Mouse (Mus musculus) urinary bladder, postnatal 0 days (tissue): ENCODE measurements around the gene Gm45713. TPM values are rescaled to one million over a fixed set of nuclear protein-coding genes. Genes with fewer than 3 reads are reported as not detected.

Source experiments
- microRNA counts: library from miRNA; unstranded; fragments of <30 nt; microRNA quantifications from one replicate; lab custom pipeline; 2016
- microRNA-seq: library from miRNA; unstranded; fragments of <30 nt; microRNA quantifications from one replicate; pipeline ENCODE4, GENCODE M21; 2016
- polyA plus RNA-seq: library from polyadenylated mRNA; unstranded; fragments of >200 nt; fragmentation: Nextera tagmentation; extraction: Ambion mirVana; gene quantifications from 2 replicates; pipeline ENCODE4 v1.2.1, GENCODE M21; 2015

Gene Gm45713
- 0.22 and 0.60 TPM in 2 replicates for polyA plus RNA-seq

DNA sequence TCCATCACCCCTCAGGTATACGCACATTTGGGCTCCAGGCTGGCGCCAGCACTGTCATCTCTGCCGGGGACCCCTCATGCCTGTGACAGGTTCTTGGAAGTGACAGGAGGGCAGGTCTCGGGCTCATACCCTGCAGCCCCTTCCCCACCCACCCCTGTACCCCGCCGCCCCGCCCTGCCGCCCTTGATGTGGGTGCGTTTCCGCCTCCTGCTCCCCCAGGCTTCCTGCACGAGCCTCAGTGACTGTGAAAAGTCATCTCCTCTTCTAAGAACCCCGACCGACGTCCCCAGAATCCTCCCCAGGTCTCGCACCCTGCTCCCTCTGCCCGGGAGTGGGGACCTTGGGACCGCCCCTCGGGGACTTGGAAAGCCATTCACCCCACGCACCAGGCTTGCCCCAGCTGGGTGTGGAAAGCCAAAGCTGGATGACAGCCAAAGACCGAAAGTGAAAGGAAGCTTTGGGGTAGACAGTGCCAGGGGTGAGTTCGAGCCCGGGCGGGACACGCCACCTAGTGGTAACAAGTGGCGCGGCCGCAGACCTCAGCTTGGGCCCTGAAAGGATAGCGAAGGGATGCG lies at the start of gene Gm45713, which contains the start of gene Flt3l:
Gene Gm45713, minus strand, starts transcription at position 239 of the 575 bp plus-strand sequence.
Gene Flt3l, minus strand, starts transcription at position 440 of the 575 bp plus-strand sequence.

DNA sequence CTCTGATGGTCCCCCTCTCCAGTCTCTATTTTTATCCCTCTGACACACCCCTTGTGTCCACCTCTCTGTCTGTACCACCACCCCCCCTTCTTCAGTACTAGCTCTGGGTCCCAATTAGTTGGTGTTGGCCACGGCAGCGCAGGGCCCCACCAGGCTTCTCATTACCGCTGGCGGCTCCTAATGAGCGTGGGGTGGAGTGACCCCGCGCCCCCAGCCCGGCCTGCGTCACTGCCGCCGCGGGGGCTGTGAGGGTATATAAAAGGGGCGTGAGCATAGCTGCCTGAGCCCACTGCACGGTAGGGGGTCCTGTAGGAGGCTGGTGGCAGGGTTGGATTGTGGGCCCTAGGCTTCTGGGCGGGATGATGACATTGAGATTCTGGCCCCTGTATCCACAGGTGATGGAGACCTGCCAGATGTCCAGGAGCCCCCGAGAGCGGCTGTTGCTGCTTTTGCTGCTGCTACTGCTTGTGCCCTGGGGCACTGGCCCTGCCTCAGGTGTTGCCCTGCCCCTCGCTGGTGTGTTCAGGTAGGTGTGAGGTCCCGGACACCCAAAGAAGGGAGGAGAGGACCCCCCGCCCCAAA lies 45.0 kb upstream of the Gm45713 start, which contains the start of gene Pth2:
Gene Pth2, plus strand, starts transcription at position 100 of the 582 bp plus-strand sequence.

DNA sequence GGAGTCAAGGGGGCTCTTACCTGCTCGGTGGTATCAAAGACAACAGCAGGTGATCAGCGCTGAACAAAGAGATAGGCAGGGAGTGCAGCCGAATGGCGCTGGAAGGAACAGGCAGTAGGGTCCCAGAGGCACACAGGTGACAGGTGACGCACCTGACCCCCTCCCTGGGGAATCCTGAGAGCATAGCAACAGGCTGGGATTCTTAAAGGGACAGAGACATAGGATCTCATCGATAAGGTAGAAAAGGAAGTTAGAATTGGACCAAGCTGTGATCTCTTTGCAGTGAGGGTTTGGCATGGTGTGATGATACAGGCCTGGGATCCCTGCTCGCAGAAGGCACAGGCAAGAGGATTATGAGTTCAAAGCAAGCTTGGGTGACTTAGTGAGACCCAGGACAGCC lies 43.4 kb upstream of the Gm45713 start, which contains the start of gene Gfy:
Gene Gfy, minus strand, starts transcription at position 101 of the 400 bp plus-strand sequence.

DNA sequence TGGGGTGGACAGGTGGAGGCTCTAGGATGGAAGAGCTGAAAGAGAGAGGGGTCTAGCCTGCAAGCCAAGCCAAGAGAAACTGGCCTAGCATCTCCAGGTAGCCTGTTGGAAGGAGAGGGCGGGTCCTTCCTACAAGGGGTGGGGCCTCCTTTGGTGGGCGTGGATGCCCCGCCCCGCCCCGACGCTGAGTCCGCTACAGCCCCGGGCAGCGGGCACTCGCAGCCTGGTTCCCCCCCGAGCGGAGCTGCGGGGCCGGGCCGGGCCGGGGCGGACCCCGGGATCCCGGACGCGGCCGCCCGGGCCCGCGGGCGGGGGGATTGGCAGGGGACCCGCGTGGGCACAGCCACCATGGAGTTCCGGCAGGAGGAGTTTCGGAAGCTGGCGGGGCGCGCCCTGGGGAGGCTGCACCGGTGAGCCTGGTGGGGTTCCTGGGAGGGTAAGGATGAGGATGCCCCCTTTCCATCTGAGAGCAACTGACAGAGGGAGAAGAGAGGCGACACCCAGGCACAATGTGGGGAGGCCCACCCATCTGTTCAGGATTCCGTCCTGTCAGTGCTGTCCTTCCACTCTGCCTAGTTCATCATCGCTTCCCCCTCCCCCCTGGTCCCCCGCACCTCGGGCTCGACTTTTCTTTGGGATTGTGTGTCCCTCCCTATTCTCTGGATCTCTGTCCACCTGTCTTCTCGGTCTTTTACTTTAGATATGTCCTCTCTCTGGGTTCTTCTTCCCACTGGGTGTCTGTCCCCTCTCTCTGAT lies 27.9 kb upstream of the Gm45713 start, which contains the start of gene Slc17a7:
Gene Slc17a7, plus strand, starts transcription at position 215 of the 756 bp plus-strand sequence.

DNA sequence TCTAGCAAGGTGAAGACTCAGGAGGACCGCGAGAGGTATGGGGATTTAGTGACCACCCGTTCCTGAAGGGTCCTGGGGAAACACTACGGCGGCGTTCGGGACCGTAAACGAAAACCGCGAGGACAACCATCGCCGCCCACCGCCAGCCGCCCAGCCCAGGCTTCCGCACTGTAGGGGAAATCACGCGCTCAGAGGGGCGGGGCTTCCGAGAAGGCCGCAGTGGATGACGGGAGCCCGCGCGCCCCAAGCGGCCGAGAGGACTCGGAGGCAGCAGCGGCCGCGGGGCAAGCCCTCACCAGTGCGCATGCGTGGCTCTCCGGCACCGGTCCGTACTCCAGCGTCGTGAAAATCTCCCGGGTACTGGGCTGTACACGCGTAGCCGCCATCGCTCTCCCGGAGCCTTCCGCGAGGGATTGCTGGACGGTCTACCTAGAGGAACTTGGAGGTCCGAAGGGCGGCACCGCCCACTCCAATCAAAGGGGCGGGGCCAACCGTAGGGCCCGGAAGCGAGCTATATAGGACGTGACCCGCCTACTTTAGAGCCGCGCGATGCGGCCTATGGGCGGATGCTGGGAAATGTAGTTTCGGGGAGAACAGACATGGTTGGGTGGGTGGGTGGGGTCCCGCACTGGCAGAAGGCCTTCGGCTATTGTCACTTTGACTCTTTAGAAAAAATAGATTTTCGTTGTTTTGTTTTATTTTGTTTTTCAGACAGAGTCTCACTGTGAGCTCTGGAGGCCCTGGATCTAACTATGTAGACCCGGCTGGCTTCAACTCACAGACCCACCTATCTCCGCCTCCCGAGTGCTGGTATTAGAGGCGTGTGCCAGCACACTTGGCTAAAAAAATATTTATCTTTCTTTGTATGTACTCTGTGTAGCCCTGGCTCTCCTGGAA lies 18.3 kb upstream of the Gm45713 start, which contains the start of the genes Pih1d1 and Aldh16a1:
Gene Pih1d1, plus strand, starts transcription at position 208 of the 897 bp plus-strand sequence.
Gene Aldh16a1, minus strand, starts transcription at position 489 of the 897 bp plus-strand sequence.

DNA sequence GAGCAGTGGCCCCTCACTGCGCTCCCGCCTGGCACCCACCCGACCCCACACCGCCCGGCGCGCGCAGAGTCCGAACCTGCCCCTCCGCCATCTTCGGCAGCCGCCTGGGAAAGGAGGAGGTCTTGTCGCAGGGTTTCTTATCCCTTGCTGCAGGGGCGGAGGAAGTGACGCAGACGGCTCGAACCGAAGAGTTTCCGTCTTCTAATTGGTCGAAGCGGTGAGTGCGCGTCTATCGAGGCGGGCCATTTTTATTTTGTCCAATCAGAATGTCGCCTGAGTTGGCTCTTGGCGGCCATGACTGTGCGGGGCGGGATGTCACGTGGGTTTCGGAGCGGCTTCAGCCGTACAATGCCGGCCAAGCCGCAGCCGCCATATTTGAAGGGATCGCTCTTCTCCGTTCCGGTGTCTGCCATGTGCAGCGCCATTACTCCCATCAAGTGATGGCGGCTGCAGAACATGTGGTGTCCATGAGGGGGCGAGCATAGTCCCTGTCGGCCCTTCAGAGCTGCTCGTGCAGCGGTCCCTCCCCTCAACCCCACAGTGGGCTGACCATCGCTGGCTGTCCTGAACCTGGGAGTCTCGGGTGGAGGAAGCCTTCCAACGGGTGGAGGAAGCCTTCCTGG lies 7.3 kb downstream of the Gm45713 start, which contains the start of gene Rpl13a:
Gene Rpl13a, minus strand, starts transcription at position 138 of the 623 bp plus-strand sequence.

DNA sequence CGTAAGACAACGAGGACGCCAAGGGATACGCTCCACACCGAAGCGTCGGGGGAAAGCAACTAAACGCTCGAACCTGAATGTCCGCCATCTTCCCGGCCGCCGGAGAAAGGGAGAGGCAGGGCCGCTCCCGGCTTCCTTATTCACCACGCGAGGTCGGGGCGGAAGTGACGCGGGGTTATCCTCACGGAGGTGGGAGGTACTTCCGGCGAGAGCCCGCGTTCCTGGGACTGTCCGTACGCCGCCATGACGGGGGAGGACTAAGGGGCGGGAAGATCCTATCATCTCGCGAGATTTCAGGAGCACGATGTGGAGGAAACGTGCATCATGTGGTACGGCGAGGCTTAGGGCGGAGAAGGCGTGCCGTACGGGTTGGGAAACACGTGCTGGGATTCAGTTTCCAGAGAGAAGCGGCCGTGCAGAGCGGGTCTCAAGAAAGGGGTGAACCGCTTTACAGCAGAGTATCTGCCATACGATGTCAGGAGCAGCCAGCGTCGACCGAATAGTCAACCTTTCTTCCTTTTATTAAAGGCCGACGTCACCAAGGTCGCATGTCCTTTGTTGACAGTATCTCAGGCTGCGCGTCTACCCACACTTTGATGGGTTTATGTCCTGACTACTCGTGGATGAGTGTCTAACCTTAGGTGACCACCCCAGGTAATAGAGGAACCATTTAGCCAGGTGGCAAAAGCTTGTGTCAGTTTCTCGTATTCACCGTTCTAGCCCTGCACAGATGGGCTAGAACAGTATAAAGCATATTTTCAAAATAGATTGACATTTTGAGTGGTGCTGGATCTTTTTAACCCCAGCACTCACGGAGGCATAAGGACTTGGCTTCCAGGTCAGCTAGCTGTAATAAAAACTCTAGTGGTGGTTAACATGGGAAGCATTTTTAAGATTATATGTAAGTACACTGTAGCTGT lies 11.5 kb downstream of the Gm45713 start, which contains the start of gene Rps11:
Gene Rps11, minus strand, starts transcription at position 216 of the 920 bp plus-strand sequence.

DNA sequence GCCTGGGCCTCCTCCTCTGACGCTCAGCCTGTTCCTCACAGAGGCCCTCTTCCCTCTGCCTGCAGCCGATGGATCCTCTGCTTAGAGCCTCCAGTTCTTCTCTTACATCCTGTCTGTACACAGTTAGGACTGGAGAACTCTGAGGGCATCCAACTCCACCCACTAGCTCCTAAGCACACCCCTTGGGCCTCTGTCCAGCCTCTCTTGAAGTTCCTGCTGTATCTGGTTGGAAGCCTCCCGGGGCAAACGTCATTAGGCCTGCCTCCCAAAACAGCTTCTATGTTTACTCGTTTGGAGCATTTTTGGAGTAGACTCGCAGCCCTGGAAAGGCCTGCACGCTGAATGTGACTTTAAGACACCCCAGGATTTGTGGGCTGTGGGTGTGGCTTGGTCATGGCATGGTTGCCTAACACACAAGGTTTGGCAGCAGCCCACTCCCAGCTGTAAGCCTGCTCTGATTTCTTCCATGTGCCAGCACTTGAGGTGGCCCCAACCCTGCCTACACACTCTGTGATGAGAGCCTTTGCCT lies 32.3 kb downstream of the Gm45713 start, which contains the start of gene Fcgrt:
Gene Fcgrt, minus strand, starts transcription at position 200 of the 529 bp plus-strand sequence.

DNA sequence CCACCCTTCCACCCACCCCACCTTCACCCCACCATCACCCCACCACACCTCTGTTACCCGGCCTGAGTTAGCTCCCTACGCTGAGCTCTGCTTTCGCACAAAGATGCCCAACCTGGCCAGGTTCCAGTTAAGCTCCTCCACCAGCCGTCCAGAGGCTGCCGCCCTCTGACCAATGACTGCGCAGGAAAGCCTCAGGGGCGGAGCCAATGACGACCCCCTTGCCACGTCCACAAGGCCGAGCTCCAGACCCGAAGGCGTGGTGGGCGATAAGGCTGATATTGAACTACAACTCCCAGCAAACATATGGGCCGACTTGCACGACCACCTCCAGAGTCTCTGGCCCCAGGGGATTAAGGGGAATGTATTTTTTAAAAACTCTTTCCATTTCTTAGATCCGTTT lies 44.0 kb downstream of the Gm45713 start, which contains the start of gene Rcn3:
Gene Rcn3, minus strand, starts transcription at position 174 of the 400 bp plus-strand sequence.

MicroRNA genes within 50 kb of the gene (microRNA counts, 519-probe panel; counts per million panel counts)
- 3,260 counts per million, percentile 53 among the panel's probes with 10 or more counts for microRNA mmu-miR-150 (lab: Ali Mortazavi, UCI)

Small RNA genes within 50 kb of the gene (microRNA-seq; reads per million reads assigned to microRNA genes)
- 67.4 reads per million, percentile 43 among the genes with 10 or more reads in this experiment for gene Mir150
- gene Mir5121, result 20.4 reads per million, percentile 28 among the genes with 10 or more reads in this experiment
- not detected for gene Mir7055

Other genes with a start within 250 kb of the Gm45713 start
- 56.3 and 58.9 TPM in 2 replicates for gene Med25, start 243.5 kb downstream of the Gm45713 start, polyA plus RNA-seq
- 27.5 and 29.3 TPM in 2 replicates for gene Fuz, start 240.2 kb downstream of the Gm45713 start, polyA plus RNA-seq
- 32.3 and 40.8 TPM in 2 replicates for gene Ap2a1, start 206.7 kb downstream of the Gm45713 start, polyA plus RNA-seq
- gene Tsks, start 193.0 kb downstream of the Gm45713 start, polyA plus RNA-seq, result 0.23 and 0.39 TPM in 2 replicates
- 10.1 and 10.3 TPM in 2 replicates for gene Cpt1c, start 161.4 kb downstream of the Gm45713 start, polyA plus RNA-seq
- 237 and 244 TPM in 2 replicates for gene Prmt1, start 149.7 kb downstream of the Gm45713 start, polyA plus RNA-seq
- 52.3 and 56.8 TPM in 2 replicates for gene Irf3, start 138.6 kb downstream of the Gm45713 start, polyA plus RNA-seq
- 31.9 and 33.3 TPM in 2 replicates for gene Bcl2l12, start 137.5 kb downstream of the Gm45713 start, polyA plus RNA-seq
- 22.9 and 24.6 TPM in 2 replicates for gene Scaf1, start 119.9 kb downstream of the Gm45713 start, polyA plus RNA-seq
- gene Rras, start 118.3 kb downstream of the Gm45713 start, polyA plus RNA-seq, result 342 and 359 TPM in 2 replicates
- 4.3 and 5.6 TPM in 2 replicates for gene Prr12, start 83.3 kb downstream of the Gm45713 start, polyA plus RNA-seq
- 33.7 and 38.6 TPM in 2 replicates for gene Nosip, start 73.8 kb downstream of the Gm45713 start, polyA plus RNA-seq
- 22.6 and 23.4 TPM in 2 replicates for gene Prrg2, start 73.6 kb downstream of the Gm45713 start, polyA plus RNA-seq
- gene Rcn3, start 44.0 kb downstream of the Gm45713 start, polyA plus RNA-seq, result 345 and 360 TPM in 2 replicates
- 134 and 152 TPM in 2 replicates for gene Fcgrt, start 32.4 kb downstream of the Gm45713 start, polyA plus RNA-seq
- gene Rps11, start 11.8 kb downstream of the Gm45713 start, polyA plus RNA-seq, result 1,079 and 1,156 TPM in 2 replicates
- 1,221 and 1,252 TPM in 2 replicates for gene Rpl13a, start 7.5 kb downstream of the Gm45713 start, polyA plus RNA-seq
- 3.5 and 4.9 TPM in 2 replicates for gene Flt3l, start 201 bp upstream of the Gm45713 start, polyA plus RNA-seq
- gene Pih1d1, start 18.1 kb upstream of the Gm45713 start, polyA plus RNA-seq, result 52.0 and 54.3 TPM in 2 replicates
- gene Aldh16a1, start 18.4 kb upstream of the Gm45713 start, polyA plus RNA-seq, result 19.3 and 21.1 TPM in 2 replicates
- gene Slc17a7, start 27.7 kb upstream of the Gm45713 start, polyA plus RNA-seq, result 0.08 TPM in 1 of 2 replicates, not detected in the other
- not detected in 2 replicates for gene Gfy, start 43.3 kb upstream of the Gm45713 start, polyA plus RNA-seq
- gene Pth2, start 44.8 kb upstream of the Gm45713 start, polyA plus RNA-seq, result not detected in 2 replicates
- 0.26 and 0.35 TPM in 2 replicates for gene Ccdc155, start 68.7 kb upstream of the Gm45713 start, polyA plus RNA-seq
- gene Dkkl1, start 75.9 kb upstream of the Gm45713 start, polyA plus RNA-seq, result 13.9 and 16.5 TPM in 2 replicates
- gene Tead2, start 79.5 kb upstream of the Gm45713 start, polyA plus RNA-seq, result 39.4 and 41.4 TPM in 2 replicates
- gene Cd37, start 102.9 kb upstream of the Gm45713 start, polyA plus RNA-seq, result 4.2 and 18.7 TPM in 2 replicates
- not detected in 2 replicates for gene Slc6a16, start 104.9 kb upstream of the Gm45713 start, polyA plus RNA-seq
- not detected in 2 replicates for gene Slc6a21, start 141.3 kb upstream of the Gm45713 start, polyA plus RNA-seq
- 17.6 and 18.0 TPM in 2 replicates for gene Trpm4, start 197.5 kb upstream of the Gm45713 start, polyA plus RNA-seq
- 0.17 and 0.27 TPM in 2 replicates for gene Hrc, start 199.1 kb upstream of the Gm45713 start, polyA plus RNA-seq
- gene Ppfia3, start 230.8 kb upstream of the Gm45713 start, polyA plus RNA-seq, result 0.91 and 2.1 TPM in 2 replicates
- gene Lin7b, start 234.4 kb upstream of the Gm45713 start, polyA plus RNA-seq, result 23.4 and 26.6 TPM in 2 replicates